Mouse (Mus musculus) lung, postnatal 25 days (tissue): ENCODE data around the gene Opcml.

ENCODE experiments used
- DNase-seq: peaks from one replicate; pipeline ENCODE4 v3.0.0; 2022; ENCODE audit warnings: low spot score

Gene Opcml

DNA sequence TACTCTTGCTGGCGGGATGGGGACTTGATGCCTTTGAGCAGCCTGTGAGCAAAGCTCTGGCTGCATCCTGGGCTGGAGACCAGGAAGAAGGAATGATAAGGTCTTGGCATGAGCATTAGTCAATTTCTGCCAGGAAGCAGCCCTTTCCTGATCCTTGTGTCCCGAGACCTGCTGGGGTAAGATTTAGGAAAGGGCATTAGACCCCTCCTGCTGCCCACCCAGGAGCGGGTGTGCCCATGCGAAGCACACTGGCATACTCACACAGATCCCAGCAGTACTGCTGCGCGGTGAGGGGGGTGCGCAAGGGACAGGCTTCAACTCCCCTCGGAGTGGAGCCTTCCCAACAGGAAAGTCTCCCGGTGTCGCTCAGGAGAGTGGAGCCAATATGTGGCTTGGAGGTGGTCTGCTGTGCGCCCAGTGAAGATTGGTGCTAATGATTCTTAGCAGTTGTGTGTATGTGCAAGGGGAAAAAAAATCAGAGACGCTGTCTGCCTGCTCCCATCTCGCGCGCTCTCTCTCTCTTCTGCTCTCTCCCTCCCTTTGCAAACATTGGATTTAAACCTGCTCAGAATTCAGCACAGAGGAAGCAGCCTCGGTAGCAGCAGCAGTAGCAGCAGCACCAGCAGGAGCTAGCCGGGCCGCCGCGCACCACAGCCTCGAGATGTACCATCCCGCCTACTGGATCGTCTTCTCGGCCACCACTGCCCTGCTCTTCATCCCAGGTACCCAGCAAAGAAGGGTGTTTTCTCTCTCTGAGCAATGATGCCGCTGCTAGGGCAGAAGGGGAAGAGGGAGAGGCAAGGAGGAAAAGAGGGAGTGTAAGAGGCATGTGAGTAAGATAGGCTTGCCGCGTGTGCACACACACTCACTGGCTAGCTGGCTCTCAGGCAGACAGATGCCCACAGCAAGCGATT is at the start of gene Opcml:
Opcml (plus strand) TSS at position 51 of the 914 bp plus-strand sequence.
- no peak for DNase-seq

GRCm38 (mm10) chr9:27758709-27759108 is 31.9 kb upstream of the Opcml start:
- DNase-seq, result no peak

DNA sequence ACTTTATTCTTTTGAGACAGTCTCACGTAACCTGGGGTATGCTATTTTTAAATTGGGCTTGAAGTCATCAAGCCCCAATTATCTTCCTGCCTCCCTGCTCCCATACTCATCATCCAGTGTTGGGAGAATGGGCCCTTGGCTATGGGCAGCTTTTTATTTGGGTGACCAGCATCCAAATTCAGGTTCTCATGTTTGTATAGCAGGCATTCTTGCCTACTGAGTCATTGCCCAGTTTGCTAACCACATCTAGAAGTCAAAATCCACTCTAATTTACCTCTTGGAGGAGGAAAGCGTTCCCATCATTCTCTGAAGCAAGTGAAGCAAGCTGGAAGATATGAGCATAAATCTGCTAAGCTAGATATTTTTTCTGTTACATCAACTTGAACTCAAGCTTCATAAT is 29.4 kb upstream of the Opcml start:
- DNase-seq, result no peak

GRCm38 (mm10) chr9:27766446-27766845 is 24.1 kb upstream of the Opcml start:
- DNase-seq, result no peak

GRCm38 (mm10) chr9:27767196-27767900 is 23.2 kb upstream of the Opcml start:
- no peak for DNase-seq

GRCm38 (mm10) chr9:27768788-27769187 is 21.8 kb upstream of the Opcml start:
- DNase-seq, result no peak

DNA sequence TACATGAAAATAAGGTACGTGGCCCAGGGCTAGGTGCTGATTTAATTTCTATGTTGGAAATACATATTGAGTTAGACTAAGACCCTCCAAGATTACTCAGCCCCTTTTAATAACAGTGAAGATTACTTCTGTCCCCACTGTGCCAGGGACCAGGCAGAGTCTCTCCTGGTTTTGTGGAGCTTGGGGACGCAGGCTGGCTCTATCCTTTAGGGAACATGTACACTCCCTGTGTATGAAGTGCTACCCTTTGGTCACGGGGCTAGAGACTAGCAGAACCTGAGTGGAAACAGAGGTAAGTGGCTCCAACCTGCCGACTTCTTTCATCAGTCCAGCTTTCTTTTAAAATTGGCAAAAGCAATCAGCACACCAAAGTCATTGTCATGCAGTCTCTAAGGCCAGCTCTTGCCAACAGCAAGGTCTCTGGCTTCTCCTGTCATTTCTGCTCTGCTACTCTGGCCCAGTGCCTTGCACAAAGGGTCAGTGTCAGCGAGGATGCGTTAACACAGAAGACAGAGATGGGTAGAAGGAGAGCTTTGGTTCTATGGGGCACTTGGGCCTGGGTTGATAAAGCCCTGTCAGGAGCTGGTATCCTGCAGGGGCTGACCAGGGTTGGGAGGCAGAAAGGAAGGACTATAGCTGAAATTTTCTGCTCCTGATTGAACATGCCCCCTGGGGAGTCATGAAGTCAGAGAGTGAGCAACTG is 9.1 kb upstream of the Opcml start:
- no peak for DNase-seq

DNA sequence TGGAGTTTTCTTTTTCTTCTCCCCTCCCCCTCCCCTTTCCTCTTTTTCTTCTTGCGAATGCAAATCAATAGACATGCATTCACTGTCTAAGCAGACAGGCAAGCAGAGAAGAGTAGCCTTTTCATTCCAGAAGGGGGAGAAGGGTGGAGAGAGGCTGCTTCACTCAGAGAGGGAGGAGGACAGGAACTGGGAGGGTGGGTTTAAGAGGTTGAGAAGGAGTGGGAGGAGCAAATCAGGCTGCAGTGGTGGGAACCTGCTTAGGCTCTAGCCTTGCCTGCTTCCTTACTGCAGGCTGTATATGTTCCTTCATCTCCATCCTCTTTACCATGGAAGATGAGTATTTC is 8.6 kb upstream of the Opcml start:
- no peak for DNase-seq

DNA sequence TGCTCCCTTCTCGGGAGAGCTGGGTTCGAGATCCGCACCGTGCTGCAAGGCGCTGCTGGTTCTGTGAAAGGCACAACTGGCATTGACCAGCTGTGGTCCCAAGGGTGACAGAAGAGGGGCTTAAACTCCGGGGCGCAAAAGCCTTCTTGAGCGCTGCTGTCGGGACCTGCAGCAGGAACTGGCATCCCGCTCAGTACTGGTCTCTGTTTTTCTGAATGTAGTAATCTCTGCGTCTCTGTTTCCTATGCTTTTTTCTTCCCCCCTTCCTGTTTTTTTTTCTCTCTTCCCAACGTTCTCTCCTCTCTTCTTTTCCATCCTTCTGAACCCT is 1.0 kb downstream of the Opcml start:
- no peak for DNase-seq

DNA sequence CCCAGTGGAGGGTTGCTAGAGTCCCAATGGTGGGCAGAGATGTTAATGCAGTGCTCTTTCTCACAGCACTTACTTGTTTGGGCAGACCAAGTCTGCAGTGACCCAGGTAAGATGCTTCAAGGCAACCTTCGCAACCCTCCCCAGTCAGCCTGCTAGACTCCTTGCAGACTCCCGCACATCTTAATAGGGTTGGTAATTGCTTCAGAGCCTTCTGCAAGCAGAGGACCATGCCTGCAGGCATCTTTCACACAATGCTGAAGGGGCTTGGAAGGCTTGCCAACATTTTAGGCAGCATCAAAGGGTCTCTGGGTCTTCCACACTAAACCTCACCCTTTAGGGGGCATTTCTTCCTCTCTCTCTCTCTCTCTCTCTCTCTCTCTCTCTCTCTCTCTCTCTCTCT is 1.7 kb downstream of the Opcml start:
- no peak for DNase-seq

DNA sequence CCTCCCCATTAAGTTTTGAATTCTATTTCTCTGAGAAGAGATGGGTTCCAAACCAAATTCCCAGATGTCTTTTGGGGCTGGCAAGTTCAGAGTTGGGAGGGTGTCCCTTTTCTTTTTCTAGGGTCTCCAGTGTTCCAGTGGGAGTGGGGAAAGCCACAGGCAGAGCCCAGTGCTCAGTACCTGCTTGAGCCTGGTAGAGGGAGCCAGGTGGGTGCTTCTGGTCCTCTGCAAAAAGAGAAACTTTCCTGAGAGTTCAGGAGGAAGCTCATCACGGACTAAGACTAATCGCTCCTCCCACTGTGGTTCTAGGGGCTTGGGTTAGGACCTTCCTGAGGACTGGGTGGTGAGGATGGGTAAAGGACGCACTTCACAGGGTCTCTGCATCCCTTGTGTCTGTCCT is 2.4 kb downstream of the Opcml start:
- DNase-seq, result no peak

DNA sequence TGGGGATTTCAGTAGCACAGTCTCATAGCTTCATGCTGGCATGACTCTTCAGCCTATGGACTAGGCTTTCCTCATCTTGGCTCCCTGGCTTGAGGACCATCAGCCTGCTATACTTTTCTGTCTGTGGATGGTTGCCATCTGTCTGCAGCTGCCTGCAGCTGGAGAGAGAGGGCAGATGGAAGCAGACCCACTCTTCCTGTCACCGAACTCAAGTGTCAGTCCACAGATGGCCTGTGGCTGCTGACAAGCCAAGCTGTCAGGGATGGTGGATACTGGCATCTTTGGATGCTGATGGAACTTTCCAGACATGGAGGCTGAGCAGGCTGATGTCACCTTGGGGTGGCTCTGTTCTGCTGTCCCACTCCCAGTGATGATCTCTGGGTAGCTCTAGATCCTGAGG is 6.0 kb downstream of the Opcml start:
- DNase-seq, result no peak

GRCm38 (mm10) chr9:27800992-27801391 is 10.4 kb downstream of the Opcml start:
- DNase-seq, result no peak

GRCm38 (mm10) chr9:27801807-27802206 is 11.2 kb downstream of the Opcml start:
- no peak for DNase-seq

GRCm38 (mm10) chr9:27802379-27802778 is 11.8 kb downstream of the Opcml start:
- no peak for DNase-seq

GRCm38 (mm10) chr9:27804461-27804860 is 13.9 kb downstream of the Opcml start:
- no peak for DNase-seq

- DNase-seq, result no peak
These were observed 19.2 kb downstream of the Opcml start for GRCm38 (mm10) chr9:27809741-27810140.

GRCm38 (mm10) chr9:27813207-27813790 is 22.7 kb downstream of the Opcml start:
- DNase-seq, result no peak

- DNase-seq, result no peak
These were observed 23.6 kb downstream of the Opcml start for GRCm38 (mm10) chr9:27814161-27814560.

GRCm38 (mm10) chr9:27821197-27821596 is 30.6 kb downstream of the Opcml start:
- DNase-seq, result no peak

DNA sequence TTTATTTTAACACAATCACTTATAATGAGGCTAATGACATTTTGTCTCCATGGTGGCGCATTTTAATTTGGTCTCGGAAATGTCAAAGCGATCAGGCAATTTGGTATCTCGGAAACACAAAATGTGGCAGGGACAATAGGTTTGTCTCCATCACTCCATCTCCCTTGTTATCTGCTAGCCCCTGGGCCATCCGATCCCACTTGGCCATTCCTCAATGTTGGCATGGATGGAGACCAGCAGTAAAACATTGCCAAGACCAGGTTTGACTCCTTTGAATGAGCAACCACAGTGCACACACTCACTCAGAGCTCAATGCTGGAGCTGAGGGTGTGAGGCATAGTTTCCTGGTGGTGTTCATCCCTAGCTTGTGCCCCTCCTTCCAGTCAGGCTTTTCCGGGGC is 32.1 kb downstream of the Opcml start:
- DNase-seq, result no peak

DNA sequence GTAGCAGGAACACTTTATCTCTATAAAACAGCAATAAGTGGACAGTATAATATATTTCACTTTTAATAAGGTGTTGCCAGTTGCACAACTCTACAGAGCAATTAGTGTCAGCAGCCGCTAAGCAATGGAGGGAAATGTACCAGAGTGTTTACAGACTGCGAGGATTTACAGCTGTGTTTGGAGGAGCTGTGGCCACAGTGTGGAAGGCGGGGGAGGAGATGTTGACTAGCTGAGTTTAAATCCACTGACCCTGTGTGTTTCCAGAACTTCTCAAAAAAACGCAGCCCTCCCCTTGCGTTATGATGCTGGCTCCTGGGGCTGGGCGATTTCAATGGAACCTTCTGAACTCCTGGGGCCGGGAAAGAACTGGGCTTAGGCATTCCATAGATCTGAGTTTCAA is 33.8 kb downstream of the Opcml start:
- no peak for DNase-seq

DNA sequence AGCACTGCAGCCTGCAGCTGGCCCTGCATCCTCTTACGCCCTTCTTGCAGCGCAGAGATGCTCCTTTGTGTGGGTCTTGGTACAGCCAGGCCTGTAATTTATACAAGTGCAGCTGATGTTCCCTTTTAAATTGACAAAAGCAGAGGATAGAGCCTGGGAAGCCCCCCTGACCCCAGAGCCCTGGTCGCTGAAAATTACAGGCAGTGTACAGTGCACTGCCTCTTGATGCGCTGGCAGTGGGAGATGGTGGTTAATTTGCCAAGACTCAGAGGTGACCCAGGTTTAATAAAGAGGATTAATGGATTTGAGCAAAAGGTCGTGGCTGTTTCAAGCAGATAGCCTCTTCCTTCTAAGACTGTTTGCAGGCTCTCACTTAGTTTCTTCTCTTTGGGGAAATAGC is 39.9 kb downstream of the Opcml start:
- DNase-seq, result no peak
